Mouse (Mus musculus) MEL (cell line): ENCODE measurements around the gene Il4i1. TPM values are rescaled to one million over a fixed set of nuclear protein-coding genes. Genes with fewer than 3 reads are reported as not detected.

Experiments
- DNase-seq: peaks from one replicate; pipeline ENCODE4 v3.0.0; 2011; ENCODE audit warnings: low read depth, low spot score
- H3K27ac ChIP-seq: 2 replicates; pipeline ENCODE4 v1.5.1; 2012; ENCODE audit warnings: low read depth, mild to moderate bottlenecking, control low read depth, low read length, moderate library complexity; ENCODE audit not compliant: control insufficient read depth
- H3K27me3 ChIP-seq, 2 experiments: fragments of 150-350 bp in 1 of 2; sonication (generic) in 1 of 2; 2 replicates each; pipeline ENCODE4 v1.6.1; 2012; ENCODE audit warnings: low read length in 2 of 2, mild to moderate bottlenecking in 2 of 2, improper control_type of control experiment in 1 of 2, moderate library complexity in 1 of 2; ENCODE audit not compliant: insufficient read depth in 2 of 2, control insufficient read depth in 1 of 2
- H3K36me3 ChIP-seq, 2 experiments: 2 replicates each; pipeline ENCODE4 v1.6.1; 2012 to 2014; ENCODE audit warnings: low read length in 2 of 2, improper control_type of control experiment in 1 of 2, inconsistent platforms in 1 of 2, mild to moderate bottlenecking in 1 of 2; ENCODE audit not compliant: insufficient read depth in 2 of 2, control insufficient read depth in 1 of 2
- H3K4me1 ChIP-seq, 2 experiments: fragments of 150-350 bp in 1 of 2; sonication (generic) in 1 of 2; 2 replicates each; pipeline ENCODE4 v1.6.1; 2012; ENCODE audit warnings: low read length in 2 of 2, improper control_type of control experiment in 1 of 2, mild to moderate bottlenecking in 1 of 2; ENCODE audit not compliant: insufficient read depth in 2 of 2, control insufficient read depth in 1 of 2
- H3K4me3 ChIP-seq, 2 experiments: fragments of 150-350 bp in 1 of 2; sonication (generic) in 1 of 2; 2 replicates each; pipeline ENCODE4 v1.5.1; 2012; ENCODE audit warnings: low read depth in 2 of 2, low read length in 2 of 2, mild to moderate bottlenecking in 2 of 2, moderate library complexity in 2 of 2, control low read depth in 1 of 2, improper control_type of control experiment in 1 of 2; ENCODE audit not compliant: control insufficient read depth in 1 of 2, insufficient read depth in 1 of 2
- H3K79me2 ChIP-seq: 2 replicates; pipeline ENCODE4 v1.6.1; 2012; ENCODE audit warnings: mild to moderate bottlenecking, low read length, moderate library complexity; ENCODE audit not compliant: control insufficient read depth, poor library complexity, insufficient read depth
- H3K9ac ChIP-seq: 2 replicates; pipeline ENCODE4 v1.6.1; 2012; ENCODE audit warnings: low read depth, mild to moderate bottlenecking, control low read depth, low read length, moderate library complexity; ENCODE audit not compliant: control insufficient read depth, poor library complexity, severe bottlenecking
- H3K9me3 ChIP-seq: fragments of 150-350 bp; sonication (generic); replicated peaks from 2 replicates; pipeline ENCODE4 v1.6.1; 2012; ENCODE audit warnings: mild to moderate bottlenecking, low read length, improper control_type of control experiment, moderate library complexity; ENCODE audit not compliant: insufficient read depth
- CHD2 ChIP-seq: IDR thresholded peaks from 2 replicates; pipeline ENCODE4 v1.6.1; 2011; ENCODE audit warnings: low read length, improper control_type of control experiment
- CTCF ChIP-seq, 3 experiments: IDR thresholded peaks in 2 of 3; conservative IDR thresholded peaks in 1 of 3; 2 replicates each; pipeline ENCODE4 v1.5.1; 2011 to 2012; ENCODE audit warnings: low read length in 3 of 3, low read depth in 2 of 3, mild to moderate bottlenecking in 2 of 3, improper control_type of control experiment in 1 of 3, inconsistent platforms in 1 of 3, mixed read lengths in 1 of 3, moderate library complexity in 1 of 3; ENCODE audit not compliant: control insufficient read depth in 1 of 3, insufficient read depth in 1 of 3, poor library complexity in 1 of 3, severe bottlenecking in 1 of 3
- E2F4 ChIP-seq: IDR thresholded peaks from 2 replicates; pipeline ENCODE4 v1.6.1; 2011; ENCODE audit warnings: low read depth, low read length, improper control_type of control experiment, borderline replicate concordance
- EP300 ChIP-seq, 2 experiments: IDR thresholded peaks; 2 replicates each; pipeline ENCODE4 v1.6.1; 2011; ENCODE audit warnings: improper control_type of control experiment in 2 of 2, low read length in 2 of 2, low read depth in 1 of 2, mild to moderate bottlenecking in 1 of 2
- ETS1 ChIP-seq: IDR thresholded peaks from 2 replicates; pipeline ENCODE4 v1.6.1; 2012; ENCODE audit warnings: low read depth, mild to moderate bottlenecking, inconsistent platforms, low read length, improper control_type of control experiment, moderate library complexity
- GABPA ChIP-seq: IDR thresholded peaks from 2 replicates; pipeline ENCODE4 v1.6.1; 2012; ENCODE audit warnings: low read depth, mild to moderate bottlenecking, inconsistent platforms, low read length, improper control_type of control experiment, moderate library complexity
- JUND ChIP-seq: IDR thresholded peaks from 2 replicates; pipeline ENCODE4 v1.6.1; 2011; ENCODE audit warnings: low read depth, mild to moderate bottlenecking, improper control_type of control experiment, low read length
- MAX ChIP-seq: IDR thresholded peaks from 2 replicates; pipeline ENCODE4 v1.6.1; 2011; ENCODE audit warnings: low read length, improper control_type of control experiment
- MEF2A ChIP-seq: IDR thresholded peaks from 2 replicates; pipeline ENCODE4 v1.6.1; 2014; ENCODE audit warnings: low read depth, mild to moderate bottlenecking, inconsistent platforms, low read length, improper control_type of control experiment; ENCODE audit not compliant: poor library complexity, insufficient replicate concordance, severe bottlenecking; ENCODE audit errors: extremely low read depth
- MXI1 ChIP-seq: IDR thresholded peaks from 2 replicates; pipeline ENCODE4 v1.6.1; 2011; ENCODE audit warnings: mild to moderate bottlenecking, low read depth, low read length, improper control_type of control experiment
- MYB ChIP-seq: IDR thresholded peaks from 2 replicates; pipeline ENCODE4 v1.6.1; 2011; ENCODE audit warnings: mild to moderate bottlenecking, low read depth, low read length, improper control_type of control experiment
- MYC ChIP-seq: IDR thresholded peaks from 2 replicates; pipeline ENCODE4 v1.6.1; 2011; ENCODE audit warnings: low read depth, mild to moderate bottlenecking, low read length, improper control_type of control experiment, moderate library complexity
- NELFE ChIP-seq: IDR thresholded peaks from 2 replicates; pipeline ENCODE4 v1.6.1; 2011; ENCODE audit warnings: low read depth, low read length, improper control_type of control experiment
- POLR2AphosphoS2 ChIP-seq: IDR thresholded peaks from 2 replicates; pipeline ENCODE4 v1.6.1; 2011; ENCODE audit warnings: low read length, improper control_type of control experiment
- POLR2AphosphoS5 ChIP-seq: IDR thresholded peaks from 2 replicates; pipeline ENCODE4 v1.6.1; 2012; ENCODE audit warnings: low read depth, borderline replicate concordance, mild to moderate bottlenecking, inconsistent platforms, low read length, moderate library complexity, mixed read lengths
- RCOR1 ChIP-seq: IDR thresholded peaks from 2 replicates; pipeline ENCODE4 v1.6.1; 2012; ENCODE audit warnings: low read depth, mild to moderate bottlenecking, inconsistent platforms, low read length, improper control_type of control experiment
- SMC3 ChIP-seq: IDR thresholded peaks from 2 replicates; pipeline ENCODE4 v1.6.1; 2011; ENCODE audit warnings: low read depth, low read length, improper control_type of control experiment
- TAL1 ChIP-seq: IDR thresholded peaks from 2 replicates; pipeline ENCODE4 v1.6.1; 2012; ENCODE audit warnings: mild to moderate bottlenecking, inconsistent platforms, low read length, moderate library complexity, mixed read lengths
- TBP ChIP-seq: IDR thresholded peaks from 2 replicates; pipeline ENCODE4 v1.8.0; 2011; ENCODE audit warnings: low read depth, low read length, improper control_type of control experiment
- TCF12 ChIP-seq: IDR thresholded peaks from 2 replicates; pipeline ENCODE4 v1.6.1; 2014; ENCODE audit warnings: low read depth, mild to moderate bottlenecking, inconsistent platforms, low read length, improper control_type of control experiment, moderate library complexity
- UBTF ChIP-seq: IDR thresholded peaks from 2 replicates; pipeline ENCODE4 v1.6.1; 2012; ENCODE audit warnings: low read depth, mild to moderate bottlenecking, inconsistent platforms, low read length, improper control_type of control experiment, moderate library complexity, borderline replicate concordance; ENCODE audit not compliant: insufficient read depth
- USF1 ChIP-seq: IDR thresholded peaks from 2 replicates; pipeline ENCODE4 v1.6.1; 2014; ENCODE audit warnings: low read depth, mild to moderate bottlenecking, inconsistent platforms, low read length, improper control_type of control experiment, moderate library complexity
- ZKSCAN1 ChIP-seq: IDR thresholded peaks from 2 replicates; pipeline ENCODE4 v1.6.1; 2012; ENCODE audit warnings: low read depth, mild to moderate bottlenecking, inconsistent platforms, low read length, improper control_type of control experiment, moderate library complexity
- ZMIZ1 ChIP-seq: IDR thresholded peaks from 2 replicates; pipeline ENCODE4 v1.6.1; 2012; ENCODE audit warnings: low read depth, mild to moderate bottlenecking, inconsistent platforms, low read length, improper control_type of control experiment, moderate library complexity
- polyA plus RNA-seq, 2 experiments: library from polyadenylated mRNA; stranded (reverse) in 1 of 2; unstranded in 1 of 2; fragments of >175 nt in 1 of 2; fragments of >200 nt in 1 of 2; gene quantifications; 2 replicates each; pipeline versions ENCODE4 v1.2.1 to v1.2.4; 2012; ENCODE audit warnings: low replicate concordance in 2 of 2, low read depth in 1 of 2; ENCODE audit not compliant: insufficient read length in 2 of 2, insufficient read depth in 1 of 2, missing spikeins in 1 of 2
- total RNA-seq: library from RNA; depleted of rRNA; stranded (reverse); fragments of 300-350 nt; gene quantifications from 2 replicates; pipeline ENCODE4 v1.2.3, GENCODE M21; 2012

Il4i1 gene
- total and polyA plus RNA-seq, 3 experiments = 0.54 to 0.73 TPM; not detected in 1

DNA sequence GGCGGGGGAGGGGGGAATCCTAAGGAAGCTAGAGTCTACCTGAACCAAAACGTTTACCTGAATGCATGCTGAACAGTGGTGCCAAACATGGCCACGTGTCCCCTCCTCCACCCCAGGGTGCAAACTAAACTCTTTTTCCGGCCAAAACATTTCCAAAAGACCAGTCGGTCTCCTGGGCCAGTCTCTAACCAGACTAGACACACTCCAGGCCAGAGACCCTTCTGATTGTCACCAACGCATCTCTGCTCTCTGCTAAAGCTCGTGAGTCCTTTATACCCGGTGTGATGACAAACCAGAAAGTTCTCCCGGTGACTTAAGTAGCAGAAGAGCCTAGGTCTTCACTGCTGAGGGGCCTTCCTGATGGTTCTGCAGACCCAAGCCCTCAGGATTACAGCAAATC is 51.6 kb downstream of the Il4i1 start:
- peaks cover 9% of the 10 kb centered on the region for H3K79me2 ChIP-seq
- no peak overlapping the region for H3K4me3 ChIP-seq
- no peaks in the 10 kb centered on the region for H3K27me3 ChIP-seq
- no peak for DNase-seq
- TF ChIP-seq ETS1 = no peak
- no peak for TF ChIP-seq UBTF
- no peak for TF ChIP-seq MEF2A
- TF ChIP-seq E2F4 = no peak
- TF ChIP-seq JUND = no peak
- no peak for TF ChIP-seq TCF12
- no peak for TF ChIP-seq CTCF (IDR thresholded peaks at IDR 0.05 in 2 of 3, conservative IDR thresholded peaks at IDR 0.05 in 1 of 3; ENCODE audit: control insufficient read depth in 1 of 3, insufficient read depth in 1 of 3, low read depth in 2 of 3, low read length in 3 of 3, poor library complexity in 1 of 3, severe bottlenecking in 1 of 3)
- no peak for TF ChIP-seq POLR2AphosphoS5
- no peaks in the 10 kb centered on the region for H3K36me3 ChIP-seq
- no peaks in the 10 kb centered on the region for H3K9me3 ChIP-seq
- H3K4me1 ChIP-seq = peaks cover 3 to 4% of the 10 kb centered on the region in 2 experiments; a peak in 3 of 4 replicates
- H3K27ac ChIP-seq = no peak overlapping the region
- no peak overlapping the region for H3K9ac ChIP-seq

DNA sequence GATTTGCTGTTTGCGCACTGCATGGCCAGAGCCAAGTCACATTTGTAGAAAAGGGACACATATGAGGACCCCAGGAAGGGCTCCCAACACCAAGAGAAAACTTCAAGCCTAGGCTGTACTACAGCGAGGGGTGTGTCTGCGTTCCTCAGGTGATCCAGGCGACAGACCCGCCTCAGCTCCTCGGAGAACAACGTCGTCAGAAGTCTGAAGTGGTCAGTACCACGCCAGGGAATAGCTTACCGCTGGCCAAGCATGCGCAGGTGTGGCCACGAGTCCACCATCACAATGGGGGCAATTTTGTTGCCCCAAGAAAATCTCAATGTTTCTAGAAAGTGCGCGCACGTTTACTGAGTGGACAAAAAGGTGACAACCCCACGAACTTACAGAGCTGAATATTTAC is 52.3 kb downstream of the Il4i1 start:
- TF ChIP-seq MEF2A (no peak), E2F4 (no peak), MAX (no peak)
- TF ChIP-seq, all 39 proteins: peak for 0
- H3K27me3 ChIP-seq = no peaks in the 10 kb centered on the region
- peak overlapping the region; percentile 82 for H3K9ac ChIP-seq
- no peak overlapping the region for H3K27ac ChIP-seq
- DNase-seq = no peak
- H3K4me3 ChIP-seq = peak overlapping the region; percentile 64 to 71; a peak in 3 of 4 replicates
- H3K36me3 ChIP-seq = no peaks in the 10 kb centered on the region
- H3K4me1 ChIP-seq = peaks cover 3 to 4% of the 10 kb centered on the region in 2 experiments; a peak in 3 of 4 replicates
- H3K79me2 ChIP-seq = peaks cover 9% of the 10 kb centered on the region
- H3K9me3 ChIP-seq = no peaks in the 10 kb centered on the region

DNA sequence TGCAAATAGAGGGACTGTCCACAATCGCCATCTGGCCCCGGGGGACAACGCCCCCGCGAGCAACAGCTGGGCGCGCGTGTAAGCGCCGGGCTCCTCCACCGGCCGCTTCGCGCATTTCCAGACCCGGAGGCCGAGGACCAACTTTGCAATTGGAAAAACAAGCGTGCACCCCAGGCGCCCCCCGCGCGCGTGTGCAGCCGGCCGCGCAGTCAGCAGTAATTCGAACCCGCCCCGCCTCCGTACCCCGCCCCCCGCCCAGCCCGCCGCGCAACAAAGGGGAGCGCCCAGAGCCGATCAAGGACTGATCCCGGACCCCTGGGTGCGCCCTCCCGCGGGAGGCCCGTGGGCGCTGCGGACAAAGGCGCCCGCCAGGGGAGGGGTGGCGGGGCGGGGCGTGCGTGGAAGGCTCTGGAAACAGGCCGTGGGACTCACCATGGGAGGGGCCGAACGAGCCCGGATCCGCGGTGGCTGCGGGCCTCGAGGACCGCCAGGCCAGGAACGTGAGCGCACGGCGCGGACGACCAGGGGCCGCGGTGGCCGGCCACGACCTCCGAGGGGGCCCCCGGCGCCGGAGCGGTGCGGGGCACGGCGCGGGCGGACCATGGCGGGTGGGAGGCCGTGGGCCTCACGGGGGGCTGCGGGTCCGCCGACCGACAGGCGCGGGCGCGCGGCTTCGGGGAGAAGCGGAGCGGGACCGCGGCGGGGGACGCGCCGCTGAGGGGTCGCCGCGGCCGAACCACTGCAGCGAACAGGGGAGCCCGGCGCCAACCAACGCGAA is 52.9 kb downstream of the Il4i1 start:
- DNase-seq = peak; percentile 65
- peak overlapping the region; percentile 82 for H3K9ac ChIP-seq
- H3K27me3 ChIP-seq = no peaks in the 10 kb centered on the region
- H3K27ac ChIP-seq = peak overlapping the region; percentile 67
- no peaks in the 10 kb centered on the region for H3K9me3 ChIP-seq
- peaks cover 3 to 4% of the 10 kb centered on the region in 2 experiments; a peak in 3 of 4 replicates for H3K4me1 ChIP-seq
- peak overlapping the region; percentile 64 to 71; a peak in 3 of 4 replicates for H3K4me3 ChIP-seq
- H3K79me2 ChIP-seq = peaks cover 9% of the 10 kb centered on the region
- no peaks in the 10 kb centered on the region for H3K36me3 ChIP-seq
- TF ChIP-seq E2F4 (no peak), POLR2AphosphoS2 (no peak), MXI1 (peak; percentile 61), TAL1 (no peak), TBP (no peak), MYB (no peak), SMC3 (no peak), MYC (no peak), RCOR1 (no peak), USF1 (no peak), ZKSCAN1 (no peak), NELFE (no peak), GABPA (no peak), CHD2 (no peak), POLR2AphosphoS5 (no peak), ZMIZ1 (no peak; the same call in 1 of the 2 replicates), EP300 (IDR thresholded peaks at IDR 0.05; ENCODE audit: low read depth in 1 of 2, low read length in 2 of 2) (no peak)
